Mouse (Mus musculus) retina, adult 2 months (tissue): ENCODE measurements around the gene Tas2r139.
"Not testable (repeated sequence)": the region's sequence is repeated elsewhere in the genome, so short reads cannot be mapped to it uniquely, and the experiment has no call there.

Source experiments
- DNase-seq: peaks from one replicate; pipeline ENCODE4 v3.0.0-alpha.2; 2012; ENCODE audit warnings: low read depth, low spot score

The Tas2r139 gene

GRCm38 (mm10) chr6:42140636-42141035, at the start of gene Tas2r139:
Gene Tas2r139, plus strand, starts transcription at chr6:42140936.
- DNase-seq, result no peak

- DNase-seq, result not testable (repeated sequence)
Measured at GRCm38 (mm10) chr6:42151115-42151514, 10.4 kb downstream of the Tas2r139 start.

- no peak for DNase-seq
Measured at GRCm38 (mm10) chr6:42182462-42182861, 41.7 kb downstream of the Tas2r139 start.

GRCm38 (mm10) chr6:42186230-42186629, 45.5 kb downstream of the Tas2r139 start:
- DNase-seq, result no peak
